Mouse (Mus musculus) liver, adult 2 months (tissue): ENCODE results near the gene Pomgnt1. TPM values are rescaled to one million over a fixed set of nuclear protein-coding genes. Genes with fewer than 3 reads are reported as not detected.

ENCODE experiments used
- DNase-seq: peaks from one replicate; pipeline ENCODE4 v3.0.0-alpha.2; 2011; ENCODE audit warnings: low read depth, low spot score; ENCODE audit errors: extremely low read depth
- H3K27ac ChIP-seq: fragments of 200-500 bp; replicated peaks from 2 replicates; pipeline ENCODE4 v1.5.1; 2012; ENCODE audit warnings: low read depth, mild to moderate bottlenecking, control low read depth, inconsistent platforms, low read length; ENCODE audit not compliant: insufficient read depth
- H3K27me3 ChIP-seq: fragments of 200-500 bp; 2 replicates; pipeline ENCODE4 v1.6.1; 2012; ENCODE audit warnings: mild to moderate bottlenecking, moderate library complexity, low read length, inconsistent platforms; ENCODE audit not compliant: control insufficient read depth, insufficient read depth
- H3K36me3 ChIP-seq: fragments of 200-500 bp; 2 replicates; pipeline ENCODE4 v1.6.1; 2012; ENCODE audit warnings: low read length, inconsistent platforms; ENCODE audit not compliant: control insufficient read depth, insufficient read depth
- H3K4me1 ChIP-seq: fragments of 200-500 bp; 2 replicates; pipeline ENCODE4 v1.6.1; 2011; ENCODE audit warnings: low read length; ENCODE audit not compliant: control insufficient read depth, insufficient read depth
- H3K4me3 ChIP-seq: fragments of 200-500 bp; 2 replicates; pipeline ENCODE4 v1.5.1; 2011; ENCODE audit warnings: low read depth, mild to moderate bottlenecking, control low read depth, low read length, moderate library complexity; ENCODE audit not compliant: insufficient read depth
- H3K79me2 ChIP-seq: fragments of 200-500 bp; 2 replicates; pipeline ENCODE4 v1.6.1; 2012; ENCODE audit warnings: inconsistent platforms, mild to moderate bottlenecking, low read length, moderate library complexity; ENCODE audit not compliant: control insufficient read depth, insufficient read depth
- H3K9ac ChIP-seq: fragments of 200-500 bp; 2 replicates; pipeline ENCODE4 v1.6.1; 2012; ENCODE audit warnings: low read depth, mild to moderate bottlenecking, control low read depth, inconsistent platforms, low read length
- CTCF ChIP-seq: fragments of 200-500 bp; IDR thresholded peaks from 2 replicates; pipeline ENCODE4 v1.5.1; 2011; ENCODE audit warnings: low read depth, low read length, control low read depth
- POLR2A ChIP-seq: fragments of 200-500 bp; IDR thresholded peaks from 2 replicates; pipeline ENCODE4 v1.6.1; 2011; ENCODE audit warnings: low read length, control low read depth; ENCODE audit not compliant: insufficient read depth; ENCODE audit errors: extremely low read depth
- WGBS: fragments of 180-500 bp; shearing (Covaris S2); methylation state at CpG from one replicate; pipeline ENCODE4 v1.1.7; 2018; 5-methylcytosine and 5-hydroxymethylcytosine counted together
- polyA plus RNA-seq: library from polyadenylated mRNA; depleted of rRNA; stranded (reverse); fragments of >200 nt; gene quantifications from 2 replicates; pipeline ENCODE4 v1.2.3, GENCODE M21; 2012
- total RNA-seq: library from RNA; depleted of rRNA; stranded (reverse); fragments of >200 nt; gene quantifications from 2 replicates; pipeline ENCODE4 v1.2.3, GENCODE M21; 2014

Gene Pomgnt1
- total and polyA plus RNA-seq, 2 experiments = 14.7 to 19.1 TPM

- no peak for DNase-seq
- TF ChIP-seq CTCF (no peak), POLR2A (no peak)
- no peaks in the 10 kb centered on the region for H3K79me2 ChIP-seq
- H3K27me3 ChIP-seq = no peaks in the 10 kb centered on the region
- peaks cover 4% of the 10 kb centered on the region; the same call in 1 of the 2 replicates for H3K36me3 ChIP-seq
- 66% methylated on average over 6 of the region's 6 CpGs for WGBS
- peak within 1 kb of the TSS; percentile 93 for H3K9ac ChIP-seq
- peaks cover 11% of the 10 kb centered on the region for H3K4me1 ChIP-seq
- peak within 1 kb of the TSS; percentile 75 for H3K27ac ChIP-seq
- H3K4me3 ChIP-seq = peak within 1 kb of the TSS; percentile 90
Observed at GRCm38 (mm10) chr4:116151238-116151637, 27.6 kb downstream of the Pomgnt1 start, which contains the start of gene Lurap1. Gene Lurap1 (minus strand): TSS chr4:116151338.

- H3K4me1 ChIP-seq = peaks cover 11% of the 10 kb centered on the region
- no peaks in the 10 kb centered on the region for H3K27me3 ChIP-seq
- H3K79me2 ChIP-seq = no peaks in the 10 kb centered on the region
- H3K27ac ChIP-seq = no peak overlapping the region
- H3K4me3 ChIP-seq = no peak overlapping the region
- no peak overlapping the region for H3K9ac ChIP-seq
- H3K36me3 ChIP-seq = peaks cover 10% of the 10 kb centered on the region; the same call in 1 of the 2 replicates
- TF ChIP-seq CTCF = no peak
- TF ChIP-seq POLR2A = no peak
- WGBS = 97% methylated on average over 15 of the region's 15 CpGs
- no peak for DNase-seq
Observed at GRCm38 (mm10) chr4:116152702-116153101, 29.1 kb downstream of the Pomgnt1 start.

GRCm38 (mm10) chr4:116157882-116158281, 34.2 kb downstream of the Pomgnt1 start:
- TF ChIP-seq CTCF (no peak), POLR2A (no peak)

GRCm38 (mm10) chr4:116159912-116160311, 36.3 kb downstream of the Pomgnt1 start:
- no peak for TF ChIP-seq POLR2A
- no peak for TF ChIP-seq CTCF
- peaks cover 21% of the 10 kb centered on the region for H3K36me3 ChIP-seq
- no peaks in the 10 kb centered on the region for H3K4me1 ChIP-seq
- H3K27ac ChIP-seq = no peak overlapping the region
- DNase-seq = no peak
- no peak overlapping the region for H3K4me3 ChIP-seq
- H3K27me3 ChIP-seq = no peaks in the 10 kb centered on the region
- WGBS = 83% methylated on average over 3 of the region's 3 CpGs
- H3K9ac ChIP-seq = no peak overlapping the region
- no peaks in the 10 kb centered on the region for H3K79me2 ChIP-seq

More at GRCm38 (mm10) chr4:116157882-116158281, 34.2 kb downstream of the Pomgnt1 start:
- Histone ChIP-seq H3K79me2 (no peaks in the 10 kb centered on the region), H3K4me1 (no peaks in the 10 kb centered on the region), H3K27me3 (no peaks in the 10 kb centered on the region), H3K36me3 (peaks cover 24% of the 10 kb centered on the region), H3K4me3 (no peak overlapping the region), H3K27ac (no peak overlapping the region), H3K9ac (no peak overlapping the region)
- DNase-seq = no peak
- 92% methylated on average over 2 of the region's 2 CpGs for WGBS

GRCm38 (mm10) chr4:116160769-116161168, 37.1 kb downstream of the Pomgnt1 start:
- WGBS = 79% methylated on average over 3 of the region's 3 CpGs
- no peak for DNase-seq
- Histone ChIP-seq H3K4me3 (no peak overlapping the region), H3K79me2 (no peaks in the 10 kb centered on the region), H3K4me1 (no peaks in the 10 kb centered on the region), H3K27me3 (no peaks in the 10 kb centered on the region), H3K27ac (no peak overlapping the region), H3K36me3 (peaks cover 21% of the 10 kb centered on the region), H3K9ac (no peak overlapping the region)
- no peak for TF ChIP-seq POLR2A
- no peak for TF ChIP-seq CTCF

GRCm38 (mm10) chr4:116162142-116162541, 38.5 kb downstream of the Pomgnt1 start:
- WGBS = 78% methylated on average over 4 of the region's 4 CpGs
- DNase-seq = no peak
- H3K36me3 ChIP-seq = peaks cover 16% of the 10 kb centered on the region
- H3K27me3 ChIP-seq = no peaks in the 10 kb centered on the region
- no peak overlapping the region for H3K27ac ChIP-seq
- H3K4me3 ChIP-seq = no peak overlapping the region
- no peak overlapping the region for H3K9ac ChIP-seq
- no peaks in the 10 kb centered on the region for H3K4me1 ChIP-seq
- no peaks in the 10 kb centered on the region for H3K79me2 ChIP-seq
- TF ChIP-seq CTCF (no peak), POLR2A (no peak)
